Mouse (Mus musculus) liver, embryonic 16.5 days (tissue): ENCODE results near the gene Rgl1. TPM values are rescaled to one million over a fixed set of nuclear protein-coding genes. Genes with fewer than 3 reads are reported as not detected.

Source experiments
- ATAC-seq: fragments of 200-750 bp; cut with Nextera tagmentation; 2 replicates; pipeline ENCODE4 v1.8.0; 2017; ENCODE audit warnings: low read depth, mild to moderate bottlenecking, moderate number of reproducible peaks, moderate library complexity
- H3K27ac ChIP-seq: fragments of 300-500 bp; sonication (generic); 2 replicates; pipeline ENCODE4 v1.5.1; 2014; ENCODE audit warnings: mild to moderate bottlenecking, low read length
- H3K27me3 ChIP-seq: fragments of 300-500 bp; sonication (generic); 2 replicates; pipeline ENCODE4 v1.6.1; 2014; ENCODE audit warnings: low read depth, low read length, mixed read lengths; ENCODE audit not compliant: control insufficient read depth, insufficient read depth
- H3K36me3 ChIP-seq: fragments of 300-500 bp; sonication (generic); 2 replicates; pipeline ENCODE4 v1.6.1; 2014; ENCODE audit warnings: mild to moderate bottlenecking; ENCODE audit not compliant: control insufficient read depth, insufficient read depth
- H3K4me1 ChIP-seq: fragments of 300-500 bp; sonication (generic); 2 replicates; pipeline ENCODE4 v1.6.1; 2014; ENCODE audit warnings: low read depth, low read length, mixed read lengths; ENCODE audit not compliant: control insufficient read depth
- H3K4me2 ChIP-seq: fragments of 300-500 bp; sonication (generic); 2 replicates; pipeline ENCODE4 v1.6.1; 2014; ENCODE audit warnings: low read depth, low read length, mixed read lengths
- H3K4me3 ChIP-seq: fragments of 300-500 bp; sonication (generic); 2 replicates; pipeline ENCODE4 v1.5.1; 2014; ENCODE audit warnings: low read depth, mild to moderate bottlenecking, low read length
- H3K9ac ChIP-seq: fragments of 300-500 bp; sonication (generic); 2 replicates; pipeline ENCODE4 v1.6.1; 2014; ENCODE audit warnings: low read depth, low read length
- H3K9me3 ChIP-seq: fragments of 300-500 bp; sonication (generic); replicated peaks from 2 replicates; pipeline ENCODE4 v1.6.1; 2016; ENCODE audit warnings: low read length; ENCODE audit not compliant: control insufficient read depth
- WGBS: fragments of 180-500 bp; shearing (Covaris S2); extraction: QIAGEN DNeasy Blood & Tissue Kit; methylation state at CpG from one replicate; pipeline ENCODE4 v1.1.7; 2014; ENCODE audit not compliant: insufficient replicate concordance; 5-methylcytosine and 5-hydroxymethylcytosine counted together
- polyA plus RNA-seq: library from polyadenylated mRNA; unstranded; fragments of >200 nt; fragmentation: Nextera tagmentation; extraction: Ambion mirVana; gene quantifications from 2 replicates; pipeline ENCODE4 v1.2.1, GENCODE M21; 2015

Gene Rgl1
- polyA plus RNA-seq, 1 experiment from 2014 or later, result 14.2 TPM

DNA sequence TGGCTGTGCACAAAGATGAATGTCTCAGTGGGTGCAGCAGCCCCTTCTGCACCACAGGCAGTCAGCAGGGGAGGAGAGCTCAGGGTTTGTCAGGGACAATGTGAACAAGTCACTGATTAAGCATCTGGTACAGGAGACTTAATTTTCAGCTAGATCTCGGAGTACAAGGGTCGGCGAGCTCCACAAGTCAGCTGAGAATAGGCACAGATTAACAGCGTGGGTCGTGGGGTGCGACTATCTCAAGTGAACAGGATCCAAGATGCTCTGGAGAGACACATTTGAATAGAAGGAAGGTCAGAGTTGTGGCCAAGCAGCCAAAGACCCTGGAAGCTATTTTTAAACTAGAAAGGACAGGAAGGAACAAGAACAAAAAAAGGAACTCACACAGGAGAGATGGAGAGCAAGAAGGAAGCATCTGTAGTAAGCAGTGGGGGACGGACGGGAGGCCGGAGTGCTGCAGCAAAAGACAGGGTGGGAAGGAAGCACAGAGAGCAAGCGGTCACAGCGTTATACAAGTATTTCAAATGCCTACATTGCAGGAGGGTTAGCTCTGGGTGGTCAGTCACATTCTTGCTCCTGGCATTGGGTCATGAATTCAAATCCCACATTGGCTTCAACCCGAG is 153.5 kb downstream of the Rgl1 start:
- Histone ChIP-seq H3K9me3 (no peaks in the 10 kb centered on the region), H3K36me3 (no peaks in the 10 kb centered on the region), H3K9ac (0 out of 2 replicates have a peak overlapping the region, but pooled peaks have one; percentile 13), H3K4me2 (0 out of 2 replicates have a peak overlapping the region, but pooled peaks have one; percentile 8), H3K27me3 (peaks cover 2% of the 10 kb centered on the region; the same call in 1 of the 2 replicates), H3K4me3 (no peak overlapping the region), H3K27ac (peak overlapping the region; percentile 17; the same call in 1 of the 2 replicates), H3K4me1 (peaks cover 39% of the 10 kb centered on the region)
- WGBS, result 12% methylated on average over 12 of the region's 12 CpGs
- ATAC-seq, result no peak

DNA sequence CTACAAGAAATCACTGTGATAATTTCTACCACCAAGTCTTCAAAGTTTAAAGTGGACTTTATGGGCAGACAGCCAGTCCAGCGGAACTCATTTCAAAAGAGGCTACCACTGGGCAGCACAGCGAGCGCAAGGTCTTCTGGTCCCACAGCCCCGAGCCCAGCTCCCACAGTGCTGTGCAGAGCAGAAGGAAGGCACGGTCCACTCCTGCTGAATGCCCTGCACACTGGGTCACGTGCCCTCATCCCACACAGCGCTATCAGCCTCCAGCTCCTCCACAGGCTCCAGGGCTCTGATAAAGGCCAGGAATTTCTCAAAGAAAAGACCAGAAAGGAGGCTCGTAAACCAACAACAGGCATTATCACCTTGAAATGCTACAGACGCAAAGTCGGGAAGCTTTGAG is 156.6 kb downstream of the Rgl1 start:
- Histone ChIP-seq H3K4me3 (no peak overlapping the region), H3K9ac (no peak overlapping the region), H3K27me3 (peaks cover 2% of the 10 kb centered on the region; the same call in 1 of the 2 replicates), H3K4me2 (no peak overlapping the region), H3K27ac (no peak overlapping the region), H3K36me3 (no peaks in the 10 kb centered on the region), H3K4me1 (peaks cover 30% of the 10 kb centered on the region), H3K9me3 (no peaks in the 10 kb centered on the region)
- ATAC-seq, result no peak
- WGBS, result 75% methylated on average over 10 of the region's 10 CpGs

DNA sequence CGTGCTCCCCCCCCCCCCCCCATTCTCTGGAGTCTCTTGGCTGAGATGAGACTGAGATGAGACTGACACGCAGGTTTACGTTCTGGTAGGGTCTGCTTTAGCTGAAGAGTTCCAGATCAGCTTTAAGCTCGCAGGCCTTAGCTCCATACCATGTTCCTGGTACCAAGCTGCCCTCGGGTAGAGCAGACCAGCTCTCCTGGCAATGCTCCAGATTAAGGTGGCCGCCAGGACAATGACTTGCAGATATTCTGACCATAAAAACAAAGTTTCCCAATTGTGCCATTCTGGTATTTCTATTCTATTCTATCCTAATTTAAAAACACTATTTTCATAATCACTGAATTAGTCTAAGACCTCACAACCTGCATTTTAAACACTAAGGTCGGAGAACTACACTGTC is 157.1 kb downstream of the Rgl1 start:
- Histone ChIP-seq H3K4me3 (no peak overlapping the region), H3K4me2 (no peak overlapping the region), H3K9ac (no peak overlapping the region), H3K4me1 (peaks cover 29% of the 10 kb centered on the region), H3K36me3 (no peaks in the 10 kb centered on the region), H3K27ac (no peak overlapping the region), H3K27me3 (peaks cover 2% of the 10 kb centered on the region; the same call in 1 of the 2 replicates), H3K9me3 (no peaks in the 10 kb centered on the region)
- WGBS, result 61% methylated on average over 7 of the region's 7 CpGs
- no peak for ATAC-seq

DNA sequence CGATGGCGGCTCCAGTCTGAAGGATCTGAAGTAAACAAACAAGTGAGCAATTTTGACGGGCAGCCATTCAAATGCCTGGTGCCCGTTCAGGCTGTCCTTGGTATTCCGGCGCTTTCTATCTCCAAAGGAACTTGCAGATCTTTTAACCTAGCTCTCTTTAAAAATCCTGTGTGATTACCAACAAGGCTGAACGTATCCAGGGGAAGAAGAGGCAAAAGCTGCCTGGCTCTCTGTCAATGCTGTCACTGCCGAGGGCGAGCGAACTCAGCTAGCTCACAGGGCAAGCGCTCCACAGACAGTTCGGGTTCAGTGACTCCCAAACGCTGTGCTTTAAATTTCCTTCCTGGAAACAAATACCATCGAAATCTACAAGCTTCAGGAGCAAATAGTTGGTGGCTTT is 158.4 kb downstream of the Rgl1 start:
- H3K27ac ChIP-seq, result no peak overlapping the region
- H3K4me2 ChIP-seq, result no peak overlapping the region
- H3K36me3 ChIP-seq, result no peaks in the 10 kb centered on the region
- H3K27me3 ChIP-seq, result no peaks in the 10 kb centered on the region
- H3K4me1 ChIP-seq, result peaks cover 19% of the 10 kb centered on the region
- 66% methylated on average over 14 of the region's 14 CpGs for WGBS
- no peak for ATAC-seq
- H3K9me3 ChIP-seq, result no peaks in the 10 kb centered on the region
- no peak overlapping the region for H3K4me3 ChIP-seq
- no peak overlapping the region for H3K9ac ChIP-seq

DNA sequence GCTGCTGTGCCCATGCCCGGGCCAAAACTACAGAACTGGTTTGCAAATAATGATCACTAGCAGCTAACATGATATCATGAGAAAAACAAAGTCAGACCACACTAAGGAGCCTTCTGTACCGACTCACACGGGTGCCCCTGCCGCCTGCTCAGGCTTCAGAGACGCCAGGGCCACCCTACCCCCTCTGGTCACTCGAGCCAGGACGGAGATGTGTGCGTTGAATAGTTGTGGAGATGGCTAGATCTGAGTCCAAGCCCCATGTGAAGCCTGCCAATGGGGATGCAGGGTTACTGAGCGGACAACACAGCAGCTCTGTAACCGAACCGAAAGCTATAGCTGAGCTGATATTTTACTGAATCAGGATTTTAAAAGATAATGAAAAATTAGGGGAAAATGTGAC is 159.4 kb downstream of the Rgl1 start:
- H3K27ac ChIP-seq, result no peak overlapping the region
- H3K4me2 ChIP-seq, result no peak overlapping the region
- no peak overlapping the region for H3K9ac ChIP-seq
- no peaks in the 10 kb centered on the region for H3K36me3 ChIP-seq
- H3K27me3 ChIP-seq, result no peaks in the 10 kb centered on the region
- ATAC-seq, result no peak
- no peak overlapping the region for H3K4me3 ChIP-seq
- no peaks in the 10 kb centered on the region for H3K9me3 ChIP-seq
- peaks cover 15% of the 10 kb centered on the region for H3K4me1 ChIP-seq
- WGBS, result 70% methylated on average over 11 of the region's 11 CpGs

DNA sequence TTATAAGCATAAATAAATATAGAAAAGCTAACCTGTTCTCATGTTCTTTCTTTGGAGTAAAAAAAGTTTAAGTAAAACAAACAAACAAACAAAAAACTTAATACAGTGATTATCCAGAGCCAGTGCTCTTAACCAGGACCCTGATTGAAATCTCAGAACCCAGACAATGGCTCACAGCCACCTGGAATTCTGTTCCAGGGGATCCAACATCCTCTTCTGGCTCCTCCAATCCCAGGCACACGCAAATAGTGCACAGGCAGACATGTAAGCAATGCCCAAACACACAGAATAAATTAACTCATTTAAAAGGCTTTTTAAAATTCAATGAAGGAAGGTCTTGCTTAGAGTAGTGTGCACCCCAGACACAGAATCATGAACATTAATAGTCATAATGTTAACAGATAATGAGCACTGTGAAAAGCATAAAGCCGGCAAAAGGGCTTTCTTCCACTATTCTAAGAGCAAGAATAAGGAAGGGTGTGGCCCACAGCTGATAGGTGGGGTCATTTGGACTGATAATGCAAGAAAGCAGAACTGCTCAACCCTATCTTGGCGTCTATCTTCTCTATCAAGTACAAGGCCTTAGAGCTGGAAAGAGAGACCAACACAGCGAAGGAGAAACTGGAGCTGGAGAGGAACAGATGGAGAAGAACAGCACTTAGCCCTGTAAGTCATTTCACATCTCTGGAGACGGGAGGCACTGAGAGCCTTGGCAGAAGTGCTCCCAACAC is 160.1 kb downstream of the Rgl1 start:
- H3K4me1 ChIP-seq, result peaks cover 15% of the 10 kb centered on the region
- H3K27ac ChIP-seq, result no peak overlapping the region
- H3K27me3 ChIP-seq, result no peaks in the 10 kb centered on the region
- no peaks in the 10 kb centered on the region for H3K9me3 ChIP-seq
- no peak overlapping the region for H3K4me3 ChIP-seq
- 32% methylated on average over 5 of the region's 5 CpGs for WGBS
- ATAC-seq, result 0 out of 2 replicates have a peak, but pooled peaks have one; percentile 33
- H3K9ac ChIP-seq, result no peak overlapping the region
- H3K36me3 ChIP-seq, result no peaks in the 10 kb centered on the region
- no peak overlapping the region; the same call in 1 of the 2 replicates for H3K4me2 ChIP-seq

DNA sequence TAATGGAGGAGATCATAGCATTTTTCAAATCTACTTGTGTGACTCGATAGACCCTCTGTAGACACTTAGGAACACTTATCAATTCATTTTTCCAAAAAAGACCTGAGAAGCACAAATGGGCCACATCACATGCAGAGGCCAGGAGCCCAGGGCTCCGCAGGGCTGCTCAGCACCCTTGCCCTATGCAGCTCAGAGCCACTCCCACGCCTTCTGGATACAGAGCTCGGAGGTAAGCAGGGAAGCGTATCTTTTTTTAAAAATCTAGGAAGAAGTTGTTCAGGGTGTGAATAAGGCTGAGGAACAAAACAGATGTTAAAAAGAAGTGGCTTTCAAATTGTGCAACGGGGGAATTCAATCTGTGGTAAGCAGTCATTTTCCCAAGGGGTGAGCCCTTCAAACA is 162.0 kb downstream of the Rgl1 start:
- peaks cover 9% of the 10 kb centered on the region for H3K4me1 ChIP-seq
- no peaks in the 10 kb centered on the region for H3K9me3 ChIP-seq
- ATAC-seq, result no peak
- no peak overlapping the region for H3K9ac ChIP-seq
- no peaks in the 10 kb centered on the region for H3K27me3 ChIP-seq
- no peak overlapping the region for H3K4me3 ChIP-seq
- no peak overlapping the region for H3K4me2 ChIP-seq
- H3K27ac ChIP-seq, result no peak overlapping the region
- 78% methylated on average over 6 of the region's 6 CpGs for WGBS
- no peaks in the 10 kb centered on the region for H3K36me3 ChIP-seq

DNA sequence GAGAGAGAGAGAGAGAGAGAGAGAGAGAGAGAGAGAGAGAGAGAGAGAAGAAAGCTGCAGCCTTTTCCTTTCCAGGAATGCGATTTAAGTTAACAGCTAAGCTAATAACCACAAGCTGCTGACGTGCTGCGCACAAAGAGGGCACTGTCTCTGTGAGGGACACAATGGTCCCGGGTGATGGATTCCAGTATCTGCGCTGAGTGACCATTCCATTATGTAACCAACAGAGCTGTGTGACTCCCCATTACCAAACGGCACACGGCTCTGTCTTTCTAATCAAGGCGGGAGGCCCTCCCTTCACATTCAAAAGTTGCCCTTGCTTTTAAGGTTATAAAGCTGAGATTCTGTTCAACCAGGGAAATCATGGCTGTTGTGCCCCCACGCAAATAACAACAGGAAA is 162.5 kb downstream of the Rgl1 start:
- Histone ChIP-seq H3K4me1 (peaks cover 9% of the 10 kb centered on the region), H3K4me2 (no peak overlapping the region), H3K9me3 (no peaks in the 10 kb centered on the region), H3K9ac (no peak overlapping the region), H3K27ac (no peak overlapping the region), H3K36me3 (no peaks in the 10 kb centered on the region), H3K4me3 (no peak overlapping the region), H3K27me3 (no peaks in the 10 kb centered on the region)
- no peak for ATAC-seq
- 69% methylated on average over 9 of the region's 9 CpGs for WGBS

DNA sequence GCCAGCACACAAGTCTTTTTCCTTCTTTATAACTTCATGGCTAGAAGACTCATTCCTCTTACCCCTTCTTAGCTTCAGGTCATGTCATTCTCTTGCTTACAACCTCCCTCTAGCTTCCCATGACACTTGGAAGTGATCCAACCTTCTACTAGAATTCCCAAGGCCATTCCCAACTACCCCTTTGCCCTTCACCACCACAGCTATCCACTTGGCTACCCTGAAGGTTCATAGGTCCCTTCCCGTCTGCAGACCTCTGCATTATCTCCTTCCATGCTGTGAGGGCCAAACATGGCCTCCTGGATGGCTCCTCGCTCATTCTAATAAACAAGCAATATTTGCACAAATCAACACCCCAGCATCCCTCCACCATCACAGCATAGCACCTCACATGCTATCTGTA is 165.7 kb downstream of the Rgl1 start:
- no peak overlapping the region for H3K9ac ChIP-seq
- H3K4me2 ChIP-seq, result no peak overlapping the region
- ATAC-seq, result no peak
- no peaks in the 10 kb centered on the region for H3K36me3 ChIP-seq
- WGBS, result 58% methylated on average over 2 of the region's 2 CpGs
- no peak overlapping the region for H3K27ac ChIP-seq
- no peaks in the 10 kb centered on the region for H3K9me3 ChIP-seq
- H3K4me1 ChIP-seq, result peaks cover 2% of the 10 kb centered on the region
- no peak overlapping the region for H3K4me3 ChIP-seq
- no peaks in the 10 kb centered on the region for H3K27me3 ChIP-seq
